Mouse (Mus musculus): ENCODE measurements around the gene Nme7. TPM values are rescaled to one million over a fixed set of nuclear protein-coding genes. Genes with fewer than 3 reads are reported as not detected.

Gene Nme7
- polyA plus RNA-seq, 1 experiment from 2014 or later = 13.4 TPM

DNA sequence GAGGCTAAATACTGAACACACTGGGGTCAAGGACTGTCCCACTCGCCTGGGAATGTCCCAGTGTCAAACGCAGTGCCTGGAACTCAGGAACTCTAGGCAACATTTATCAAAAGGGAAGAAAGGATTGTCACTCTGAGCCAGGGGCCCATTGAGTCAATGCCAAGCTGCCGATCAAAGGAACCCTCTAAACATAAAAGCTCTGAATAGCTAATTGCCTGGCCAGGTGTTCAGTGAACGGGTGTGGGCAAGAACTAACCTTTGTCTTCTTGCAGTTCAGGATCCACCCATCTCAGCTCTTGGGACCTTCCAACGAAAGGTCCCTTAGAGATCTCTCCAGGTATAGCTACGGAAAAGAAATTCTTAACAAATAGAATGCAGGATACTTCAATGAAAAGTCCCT, 167.1 kb downstream of the Nme7 start:
- no peaks in the 10 kb centered on the region for H3K36me3 ChIP-seq
- H3K27me3 ChIP-seq (replicated peaks) = no peaks in the 10 kb centered on the region; the same call in 1 of the 2 replicates
- H3K4me1 ChIP-seq = no peaks in the 10 kb centered on the region
- no peak overlapping the region for H3K9ac ChIP-seq
- no peak overlapping the region for H3K4me2 ChIP-seq
- no peak overlapping the region for H3K4me3 ChIP-seq
- no peak for ATAC-seq
- no peaks in the 10 kb centered on the region for H3K9me3 ChIP-seq (replicated peaks)
- 60% methylated on average over 6 of the region's 6 CpGs for WGBS (ENCODE audit: insufficient replicate concordance)
- H3K27ac ChIP-seq = no peak overlapping the region

DNA sequence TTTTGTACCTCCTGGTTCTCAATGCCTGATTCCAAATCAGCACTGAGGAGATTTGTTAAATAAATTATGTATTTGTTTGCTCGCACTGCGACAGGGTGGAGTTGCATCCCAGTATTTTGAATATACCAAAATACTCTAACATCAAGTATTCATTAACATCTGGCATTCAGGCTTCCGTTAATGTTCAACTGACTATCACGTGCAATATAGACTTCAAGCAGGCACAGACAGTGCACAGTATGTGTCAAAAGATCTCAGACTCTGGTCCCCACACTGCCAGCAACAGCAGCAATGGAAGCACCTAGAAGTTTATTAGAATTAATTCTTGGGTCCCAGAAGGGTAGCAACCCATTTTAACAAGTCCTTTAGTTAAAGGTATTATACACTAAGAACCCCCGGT, 167.7 kb downstream of the Nme7 start:
- H3K9me3 ChIP-seq (replicated peaks) = no peaks in the 10 kb centered on the region
- no peaks in the 10 kb centered on the region for H3K4me1 ChIP-seq
- no peaks in the 10 kb centered on the region for H3K36me3 ChIP-seq
- no peak overlapping the region for H3K9ac ChIP-seq
- no peaks in the 10 kb centered on the region; the same call in 1 of the 2 replicates for H3K27me3 ChIP-seq (replicated peaks)
- ATAC-seq = no peak
- no peak overlapping the region for H3K4me2 ChIP-seq
- H3K27ac ChIP-seq = no peak overlapping the region
- WGBS (ENCODE audit: insufficient replicate concordance) = 74% methylated on average over 5 of the region's 5 CpGs
- no peak overlapping the region for H3K4me3 ChIP-seq

DNA sequence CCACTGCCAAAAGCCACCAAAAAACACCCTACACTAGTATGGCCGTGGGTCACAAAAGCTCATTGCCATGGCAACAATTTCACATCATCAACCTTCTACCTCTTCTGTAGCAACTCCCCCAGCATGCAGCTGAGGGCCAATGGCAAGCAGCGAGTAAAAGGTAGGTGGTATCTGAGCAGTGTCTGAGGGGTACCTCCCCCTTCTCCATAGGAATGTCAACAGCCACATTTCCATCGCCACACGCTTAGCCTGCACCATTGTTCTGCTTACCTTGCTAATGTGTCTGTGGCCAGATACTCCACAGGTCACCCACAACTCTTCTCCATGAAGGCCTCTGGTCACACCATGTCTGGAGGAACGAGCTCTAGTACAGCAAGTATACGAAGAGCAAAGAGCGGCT, 169.5 kb downstream of the Nme7 start:
- Histone ChIP-seq H3K4me2 (no peak overlapping the region), H3K9ac (no peak overlapping the region), H3K4me3 (no peak overlapping the region), H3K27me3 (replicated peaks) (no peaks in the 10 kb centered on the region), H3K9me3 (replicated peaks) (no peaks in the 10 kb centered on the region), H3K36me3 (no peaks in the 10 kb centered on the region), H3K27ac (no peak overlapping the region), H3K4me1 (no peaks in the 10 kb centered on the region)
- WGBS (ENCODE audit: insufficient replicate concordance) = 80% methylated on average over 7 of the region's 7 CpGs
- ATAC-seq = no peak

DNA sequence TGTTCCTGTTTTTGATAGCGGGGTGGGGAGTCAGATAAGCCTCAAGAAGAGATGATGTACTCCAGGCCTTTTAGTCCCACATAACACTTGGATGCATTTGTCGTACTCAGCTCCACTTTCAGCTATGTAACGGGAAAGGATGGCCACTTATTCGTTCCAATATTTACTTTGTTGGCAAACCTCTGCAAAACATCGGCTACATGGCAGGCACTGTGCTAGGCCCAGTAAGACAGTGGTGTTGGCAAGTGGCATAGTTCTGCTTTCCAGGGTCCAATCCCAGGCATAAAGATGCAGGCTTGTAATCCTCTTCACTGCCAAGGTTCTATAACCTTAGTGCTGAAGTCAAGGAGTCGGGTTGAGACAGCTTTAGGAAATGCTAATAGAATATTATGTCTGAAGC, 170.4 kb downstream of the Nme7 start:
- WGBS (ENCODE audit: insufficient replicate concordance) = 66% methylated on average over 6 of the region's 6 CpGs
- no peak overlapping the region for H3K4me2 ChIP-seq
- H3K36me3 ChIP-seq = no peaks in the 10 kb centered on the region
- no peaks in the 10 kb centered on the region for H3K27me3 ChIP-seq (replicated peaks)
- H3K9ac ChIP-seq = no peak overlapping the region
- H3K4me3 ChIP-seq = no peak overlapping the region
- no peak overlapping the region for H3K27ac ChIP-seq
- no peak for ATAC-seq
- no peaks in the 10 kb centered on the region for H3K4me1 ChIP-seq
- H3K9me3 ChIP-seq (replicated peaks) = no peaks in the 10 kb centered on the region

DNA sequence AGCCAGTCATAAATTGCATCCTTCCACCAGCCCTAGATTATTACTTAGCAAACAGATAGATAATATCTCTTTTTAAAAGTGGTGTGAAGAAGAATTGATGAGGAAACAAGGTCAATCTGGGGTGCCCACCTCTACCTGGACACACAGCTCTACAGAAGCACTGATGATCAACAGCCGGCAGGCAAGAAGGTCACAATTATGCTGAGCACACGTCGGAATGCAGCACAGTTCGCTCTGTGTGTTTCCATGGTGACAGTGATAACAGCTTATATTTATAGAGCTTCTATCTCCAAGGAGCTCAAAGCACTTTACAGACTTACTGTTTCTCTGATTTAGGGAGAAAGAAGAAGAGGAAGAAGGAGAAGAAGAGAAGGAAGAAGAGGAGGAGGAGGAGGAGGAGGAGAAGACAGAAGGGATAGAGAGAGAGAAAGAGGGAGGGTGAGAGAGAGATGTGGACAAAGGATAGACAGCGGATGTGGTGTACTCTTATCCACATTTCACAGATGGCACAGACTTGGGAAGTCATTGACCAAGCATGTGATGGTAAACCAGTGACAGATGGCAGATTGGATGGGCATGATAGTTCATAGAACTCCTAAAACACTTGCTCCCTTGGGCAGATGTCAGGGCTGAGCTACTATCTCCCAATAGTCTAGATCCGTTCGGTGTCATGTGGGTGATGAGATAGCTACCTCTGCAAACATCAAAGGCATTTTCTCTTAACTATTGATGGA, 171.0 kb downstream of the Nme7 start:
- Histone ChIP-seq H3K9me3 (replicated peaks) (no peaks in the 10 kb centered on the region), H3K36me3 (no peaks in the 10 kb centered on the region), H3K27ac (no peak overlapping the region), H3K9ac (no peak overlapping the region), H3K4me3 (no peak overlapping the region), H3K27me3 (replicated peaks) (no peaks in the 10 kb centered on the region), H3K4me1 (no peaks in the 10 kb centered on the region), H3K4me2 (no peak overlapping the region)
- WGBS (ENCODE audit: insufficient replicate concordance) = 54% methylated on average over 7 of the region's 7 CpGs
- ATAC-seq = no peak

DNA sequence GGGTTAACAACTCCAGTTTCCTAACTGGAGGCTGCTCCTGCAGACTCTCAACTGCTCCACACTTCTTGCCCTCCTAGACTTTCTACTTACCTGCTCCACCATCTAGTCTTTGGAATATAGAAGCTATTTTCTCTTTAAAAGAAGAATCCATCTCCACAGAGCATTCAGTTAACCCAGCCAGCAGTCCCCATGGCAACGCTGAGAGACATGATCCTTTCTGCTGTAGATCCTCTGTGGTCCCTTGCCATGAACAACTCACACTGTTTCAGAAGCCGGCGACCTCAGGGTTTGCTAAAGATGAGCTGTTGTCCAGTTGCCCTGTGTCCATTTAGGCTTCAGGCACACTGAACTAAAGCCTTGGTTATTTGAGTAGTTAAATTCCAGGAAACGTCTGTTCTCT, 172.0 kb downstream of the Nme7 start:
- no peak for ATAC-seq
- no peaks in the 10 kb centered on the region for H3K4me1 ChIP-seq
- no peaks in the 10 kb centered on the region for H3K36me3 ChIP-seq
- H3K4me2 ChIP-seq = no peak overlapping the region
- H3K9me3 ChIP-seq (replicated peaks) = no peaks in the 10 kb centered on the region
- H3K4me3 ChIP-seq = no peak overlapping the region
- no peak overlapping the region for H3K9ac ChIP-seq
- H3K27ac ChIP-seq = no peak overlapping the region
- 62% methylated on average over 4 of the region's 4 CpGs for WGBS (ENCODE audit: insufficient replicate concordance)
- H3K27me3 ChIP-seq (replicated peaks) = no peaks in the 10 kb centered on the region

DNA sequence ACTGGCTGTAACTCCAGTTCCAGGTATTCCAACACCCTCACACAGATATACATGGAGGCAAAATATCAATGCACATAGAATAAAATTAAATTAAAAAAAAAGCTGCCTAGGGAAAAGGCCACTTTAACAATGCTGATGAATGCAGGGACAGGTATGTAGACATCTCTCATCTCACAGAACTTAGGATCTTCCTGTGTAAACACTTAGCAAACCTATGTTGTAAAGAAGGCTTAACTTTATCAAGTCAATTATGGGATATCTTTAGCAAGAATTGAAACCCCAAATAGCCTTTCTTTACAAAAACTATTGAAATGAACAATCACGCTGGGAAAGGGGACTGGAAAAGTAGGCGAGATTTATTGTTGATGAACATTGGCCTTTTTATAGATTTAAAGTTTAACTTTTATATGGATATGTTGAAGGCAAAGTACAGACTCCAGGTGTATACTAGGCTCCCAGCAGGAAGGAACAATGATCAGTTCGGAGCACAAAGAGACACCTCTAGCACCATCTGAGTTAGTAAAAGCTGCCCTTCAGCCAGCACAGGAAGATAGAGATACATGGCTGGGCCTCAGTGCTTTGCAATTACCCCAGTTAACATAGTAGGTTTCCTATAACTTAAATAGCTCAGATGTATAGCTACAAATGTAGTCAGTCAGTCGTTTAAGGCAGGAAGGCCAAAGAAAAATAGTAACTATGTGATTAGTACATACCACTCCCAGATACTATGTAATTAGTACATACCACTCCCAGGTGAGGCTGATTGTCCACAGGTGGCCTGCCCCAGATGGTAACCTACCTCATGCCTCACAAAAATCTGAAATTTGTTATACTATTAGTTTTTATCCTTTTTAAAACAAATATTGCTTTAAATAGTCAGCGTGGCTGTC, 177.1 kb downstream of the Nme7 start:
- Histone ChIP-seq H3K9me3 (replicated peaks) (no peaks in the 10 kb centered on the region), H3K36me3 (no peaks in the 10 kb centered on the region), H3K27me3 (replicated peaks) (no peaks in the 10 kb centered on the region), H3K27ac (no peak overlapping the region), H3K4me1 (no peaks in the 10 kb centered on the region), H3K4me2 (no peak overlapping the region), H3K9ac (no peak overlapping the region), H3K4me3 (no peak overlapping the region)
- WGBS (ENCODE audit: insufficient replicate concordance) = 65% methylated on average over 5 of the region's 5 CpGs
- no peak for ATAC-seq

DNA sequence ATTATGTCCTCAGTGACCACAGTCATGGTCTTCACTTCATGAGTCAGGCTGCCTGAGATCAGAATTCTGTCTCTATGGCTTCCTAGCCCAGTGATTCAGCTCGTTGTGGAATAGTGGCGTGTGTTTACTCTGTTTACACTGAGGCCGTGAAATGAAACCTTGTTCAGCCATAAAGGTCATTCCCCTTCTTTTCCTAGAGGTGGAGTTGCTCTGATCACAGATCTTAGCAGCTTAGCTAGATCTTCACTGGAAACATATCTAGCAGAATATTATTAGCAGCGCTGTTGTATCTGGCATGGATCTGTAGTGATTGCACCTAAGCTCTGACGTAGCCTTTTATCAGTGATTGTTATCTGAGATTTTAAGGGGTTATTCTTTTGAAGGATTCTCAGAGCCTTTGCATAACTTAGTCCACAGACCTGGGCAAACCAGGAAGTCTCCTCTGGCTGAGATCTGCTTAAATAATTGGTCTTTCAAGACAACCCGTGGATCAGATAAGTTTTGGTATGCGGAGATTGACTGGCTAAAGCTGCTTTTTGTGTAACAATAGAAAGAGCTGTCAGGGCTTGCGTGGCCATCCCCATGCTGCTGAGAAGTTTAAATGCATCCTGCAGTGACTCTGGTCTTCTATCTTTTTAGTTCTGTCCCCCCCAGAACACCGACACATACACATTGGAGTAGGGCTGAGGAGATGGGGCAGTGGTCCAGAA, 177.9 kb downstream of the Nme7 start:
- Histone ChIP-seq H3K4me2 (no peak overlapping the region), H3K4me3 (no peak overlapping the region), H3K9me3 (replicated peaks) (no peaks in the 10 kb centered on the region), H3K27ac (no peak overlapping the region), H3K9ac (no peak overlapping the region), H3K27me3 (replicated peaks) (no peaks in the 10 kb centered on the region), H3K4me1 (no peaks in the 10 kb centered on the region), H3K36me3 (no peaks in the 10 kb centered on the region)
- WGBS (ENCODE audit: insufficient replicate concordance) = 58% methylated on average over 9 of the region's 9 CpGs
- no peak for ATAC-seq

DNA sequence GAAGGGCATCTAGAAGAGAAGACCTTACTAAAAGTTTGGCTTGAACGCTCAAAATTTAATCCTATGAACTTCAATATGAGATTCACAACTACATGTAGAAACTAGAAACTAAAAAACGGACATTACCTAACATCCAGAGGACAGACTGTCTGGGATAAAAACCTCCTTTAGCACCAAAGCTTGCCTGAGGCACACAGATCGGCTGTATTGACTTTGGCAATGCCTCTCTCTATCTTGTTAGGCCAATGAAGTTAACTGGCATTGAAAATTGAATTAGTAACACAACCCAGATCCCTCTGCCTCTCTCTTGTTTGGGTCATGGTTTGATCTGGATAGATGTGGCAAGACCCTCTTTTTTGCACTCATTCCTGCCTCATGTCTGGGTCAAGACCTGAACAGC, 178.9 kb downstream of the Nme7 start:
- Histone ChIP-seq H3K4me3 (no peak overlapping the region), H3K36me3 (no peaks in the 10 kb centered on the region), H3K4me2 (no peak overlapping the region), H3K27me3 (replicated peaks) (no peaks in the 10 kb centered on the region), H3K4me1 (no peaks in the 10 kb centered on the region), H3K9ac (no peak overlapping the region), H3K27ac (no peak overlapping the region), H3K9me3 (replicated peaks) (no peaks in the 10 kb centered on the region)
- WGBS (ENCODE audit: insufficient replicate concordance) = 65% methylated on average over 3 of the region's 3 CpGs
- no peak for ATAC-seq

DNA sequence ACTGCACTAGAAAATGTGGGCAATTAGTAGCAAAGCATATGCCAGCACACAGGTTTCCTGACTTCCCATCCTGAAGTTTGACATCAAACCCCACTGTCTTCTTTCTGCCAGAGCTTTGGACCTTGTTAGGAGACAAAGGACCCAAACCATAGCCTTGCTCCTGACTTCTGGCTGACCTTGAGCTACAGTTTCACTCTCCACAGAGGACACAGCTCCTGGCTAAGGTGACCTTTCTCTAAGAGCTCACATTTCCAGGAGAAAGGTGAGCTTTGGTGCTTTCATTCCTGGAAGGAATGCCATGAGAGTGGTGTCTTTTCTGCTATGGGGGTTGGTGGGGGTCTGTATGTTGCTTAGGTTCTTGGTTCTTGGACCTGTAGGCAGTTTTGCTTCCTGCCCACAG, 179.8 kb downstream of the Nme7 start:
- ATAC-seq = no peak
- H3K4me1 ChIP-seq = no peaks in the 10 kb centered on the region

More for the DNA sequence above, 179.8 kb downstream of the Nme7 start:
- H3K9me3 ChIP-seq (replicated peaks) = no peaks in the 10 kb centered on the region
- H3K4me2 ChIP-seq = no peak overlapping the region
- no peaks in the 10 kb centered on the region for H3K27me3 ChIP-seq (replicated peaks)
- no peaks in the 10 kb centered on the region for H3K36me3 ChIP-seq
- H3K9ac ChIP-seq = no peak overlapping the region
- no peak overlapping the region for H3K4me3 ChIP-seq
- H3K27ac ChIP-seq = no peak overlapping the region

Data from liver, embryonic 12.5 days (tissue).